Comparison of ENCODE assay signal across 8 mouse cellular contexts in genomic region chr14:50061955-50062732, GRCm38 (mm10). TPM values are rescaled to one million over a fixed set of nuclear protein-coding genes. Genes with fewer than 3 reads are reported as not detected.
A peak's percentile ranks its signal among the peaks of the same experiment; 100 is the strongest.
DNase-seq lines count a peak whose midpoint lies in the region; ATAC-seq and TF ChIP-seq lines count a peak whose summit lies in the region.

No protein-coding gene starts in this region.

- 2% methylated on average over 50 of the region's 52 CpGs for WGBS in hindbrain, postnatal 0 days
- 2% methylated on average over 49 of the region's 52 CpGs for WGBS in macrophage (ENCODE audit: missing documents)

- intact Hi-C loops in gastrocnemius, postnatal 14 days (cut with DNase I; ENCODE audit: low total_unique reads), result no loop called here

- H3K4me2 ChIP-seq in hindbrain, postnatal 0 days (ENCODE audit: low read depth, low read length), result peak overlapping the region; percentile 66

- no peaks in the 10 kb centered on the region for H3K27me3 ChIP-seq in hindbrain, postnatal 0 days (ENCODE audit: insufficient read depth, low read length)

- H3K36me3 ChIP-seq in hindbrain, postnatal 0 days (ENCODE audit: insufficient read depth, low read length), result no peaks in the 10 kb centered on the region
- no peaks in the 10 kb centered on the region for H3K36me3 ChIP-seq in macrophage (ENCODE audit: inconsistent target)

- peak overlapping the region; percentile 59 for H3K9ac ChIP-seq in hindbrain, postnatal 0 days (replicated peaks; ENCODE audit: low read length)

- no peaks in the 10 kb centered on the region for H3K4me1 ChIP-seq in hindbrain, postnatal 0 days (ENCODE audit: insufficient read depth, low read length)

- H3K27ac ChIP-seq in hindbrain, postnatal 0 days, result peak overlapping the region; percentile 77
- no peak overlapping the region for H3K27ac ChIP-seq in macrophage

- H3K4me3 ChIP-seq in hindbrain, postnatal 0 days (ENCODE audit: low read length), result peak overlapping the region; percentile 76
- peak overlapping the region; percentile 37 for H3K4me3 ChIP-seq in macrophage (ENCODE audit: inconsistent target)

- ATAC-seq in common myeloid progenitor, adult 5-6 weeks (replicated peaks; ENCODE audit: low read depth, poor library complexity, severe bottlenecking), result peak; percentile 96
- peak; percentile 97 for ATAC-seq in hindbrain, postnatal 0 days

- TF ChIP-seq CTCF in hindbrain, postnatal 0 days (IDR thresholded peaks at IDR 0.05; ENCODE audit: low read depth), result peak; percentile 76

- peak; percentile 69 for DNase-seq in adrenal gland, adult 2 months
- DNase-seq in gastrocnemius, postnatal 14 days, result peak; percentile 20
- DNase-seq in hindbrain, postnatal 0 days (ENCODE audit: low spot score), result peak; percentile 85
- peak; percentile 15 to 18 for DNase-seq in left cerebral cortex, adult 8-10 months (ENCODE audit: low spot score in 2 of 2)
- peak; percentile 62 to 66 for DNase-seq in right cerebral cortex, postnatal 10 days (ENCODE audit: low spot score in 2 of 2)
- DNase-seq in natural killer cell, adult 2 months (ENCODE audit: low spot score in 2 of 2), result no peak

- H3K79me2 ChIP-seq in macrophage (ENCODE audit: inconsistent target), result no peaks in the 10 kb centered on the region

- no peaks in the 10 kb centered on the region for H3K9me3 ChIP-seq in hindbrain, postnatal 0 days (ENCODE audit: low read length)

RNA-seq across cellular contexts. Expression of gene Olfr725, which starts 22.0 kb away (rescaled TPM):
- total RNA-seq in adrenal gland, adult 2 months (2021), result not detected
- not detected in 2 replicates for polyA plus RNA-seq in adrenal gland, adult 2 months (2012; rRNA removed)
- not detected in 2 replicates for total RNA-seq in common myeloid progenitor, adult 5-6 weeks (2017)
- not detected for total RNA-seq in gastrocnemius, postnatal 14 days (2021)
- total RNA-seq in hindbrain, postnatal 0 days (2014; rRNA removed), result not detected in 2 replicates
- not detected in 2 replicates for polyA plus RNA-seq in hindbrain, postnatal 0 days (2015; fragmentation: Nextera tagmentation; extraction: Ambion mirVana)
- not detected for total RNA-seq in left cerebral cortex, adult 8-10 months (2022)
- not detected for total RNA-seq in macrophage (2018; cell fraction: chromatin; rRNA removed)
- total RNA-seq in macrophage (2018; cell fraction: cytosol; rRNA removed), result not detected
- not detected for total RNA-seq in macrophage (2018; cell fraction: nucleus; rRNA removed)
- polyA plus RNA-seq in macrophage (2018), result not detected in 3 replicates

RNA-seq across cellular contexts. Expression of gene Olfr726, which starts 28.6 kb away (rescaled TPM):
- total RNA-seq in adrenal gland, adult 2 months (2021), result not detected
- not detected in 2 replicates for polyA plus RNA-seq in adrenal gland, adult 2 months (2012; rRNA removed)
- not detected in 2 replicates for total RNA-seq in common myeloid progenitor, adult 5-6 weeks (2017)
- not detected for total RNA-seq in gastrocnemius, postnatal 14 days (2021)
- total RNA-seq in hindbrain, postnatal 0 days (2014; rRNA removed), result not detected in 2 replicates
- not detected in 2 replicates for polyA plus RNA-seq in hindbrain, postnatal 0 days (2015; fragmentation: Nextera tagmentation; extraction: Ambion mirVana)
- not detected for total RNA-seq in left cerebral cortex, adult 8-10 months (2022)
- total RNA-seq in macrophage (2018; cell fraction: chromatin; rRNA removed), result not detected
- total RNA-seq in macrophage (2018; cell fraction: cytosol; rRNA removed), result not detected
- not detected for total RNA-seq in macrophage (2018; cell fraction: nucleus; rRNA removed)
- polyA plus RNA-seq in macrophage (2018), result not detected in 3 replicates

Comparison
In these comparisons a context has a peak if more than half of its experiments do, and no peak if none do; other contexts are left out.
1. DNase-seq: peak in adrenal gland, adult 2 months (single experiment), gastrocnemius, postnatal 14 days (single experiment), hindbrain, postnatal 0 days (single experiment), left cerebral cortex, adult 8-10 months (2 of 2) and right cerebral cortex, postnatal 10 days (2 of 2); none in natural killer cell, adult 2 months (0 of 2).